Mouse (Mus musculus): Measurements from ENCODE around the gene Eipr1. TPM values are rescaled to one million over a fixed set of nuclear protein-coding genes. Genes with fewer than 3 reads are reported as not detected.

Eipr1 gene
- polyA plus RNA-seq, 1 experiment from 2014 or later, result 22.4 TPM

- Histone ChIP-seq H3K9ac (ENCODE audit: low read length) (no peak overlapping the region), H3K4me1 (replicated peaks; ENCODE audit: control insufficient read depth, insufficient read depth) (0 out of 2 replicates have a peak, but pooled peaks cover 1% of the 10 kb centered on the region), H3K4me3 (ENCODE audit: low read depth, low read length) (no peak overlapping the region), H3K27me3 (ENCODE audit: control insufficient read depth, insufficient read depth, low read length) (no peaks in the 10 kb centered on the region), H3K36me3 (ENCODE audit: control insufficient read depth, insufficient read depth, low read length) (no peaks in the 10 kb centered on the region), H3K27ac (replicated peaks) (no peak overlapping the region), H3K9me3 (ENCODE audit: control insufficient read depth, low read length) (no peaks in the 10 kb centered on the region), H3K4me2 (replicated peaks; ENCODE audit: low read depth) (no peak overlapping the region)
- TF ChIP-seq CTCF (IDR thresholded peaks at IDR 0.05; ENCODE audit: low read depth) (no peak), EP300 (optimal IDR thresholded peaks at IDR 0.05) (no peak)
- DNase-seq (ENCODE audit: low spot score) (no peak), ATAC-seq (ENCODE audit: low FRiP score, low TSS enrichment) (no peak)
- WGBS, result 32% methylated on average over 4 of the region's 4 CpGs
Observed at GRCm38 (mm10) chr12:28809756-28810337, 58.2 kb downstream of the Eipr1 start.

- H3K9ac ChIP-seq (ENCODE audit: low read length), result no peak overlapping the region
- no peak overlapping the region for H3K4me3 ChIP-seq (ENCODE audit: low read depth, low read length)
- no peak for TF ChIP-seq CTCF (IDR thresholded peaks at IDR 0.05; ENCODE audit: low read depth)
- no peak for TF ChIP-seq EP300 (optimal IDR thresholded peaks at IDR 0.05)
- no peaks in the 10 kb centered on the region for H3K27me3 ChIP-seq (ENCODE audit: control insufficient read depth, insufficient read depth, low read length)
- no peaks in the 10 kb centered on the region for H3K4me1 ChIP-seq (replicated peaks; ENCODE audit: control insufficient read depth, insufficient read depth)
- 41% methylated on average over 9 of the region's 9 CpGs for WGBS
- H3K27ac ChIP-seq (replicated peaks), result no peak overlapping the region
- DNase-seq (ENCODE audit: low spot score) (no peak), ATAC-seq (ENCODE audit: low FRiP score, low TSS enrichment) (peak; percentile 57; the same call in 1 of the 2 replicates)
- H3K9me3 ChIP-seq (ENCODE audit: control insufficient read depth, low read length), result no peaks in the 10 kb centered on the region
- H3K36me3 ChIP-seq (ENCODE audit: control insufficient read depth, insufficient read depth, low read length), result no peaks in the 10 kb centered on the region
- H3K4me2 ChIP-seq (replicated peaks; ENCODE audit: low read depth), result no peak overlapping the region
Observed at GRCm38 (mm10) chr12:28816681-28817426, 65.3 kb downstream of the Eipr1 start.

GRCm38 (mm10) chr12:28817427-28817752 is 65.8 kb downstream of the Eipr1 start:
- no peak overlapping the region for H3K4me3 ChIP-seq (ENCODE audit: low read depth, low read length)
- no peaks in the 10 kb centered on the region for H3K36me3 ChIP-seq (ENCODE audit: control insufficient read depth, insufficient read depth, low read length)
- H3K27me3 ChIP-seq (ENCODE audit: control insufficient read depth, insufficient read depth, low read length), result no peaks in the 10 kb centered on the region
- no peaks in the 10 kb centered on the region for H3K9me3 ChIP-seq (ENCODE audit: control insufficient read depth, low read length)
- DNase-seq (ENCODE audit: low spot score), result no peak
- no peaks in the 10 kb centered on the region for H3K4me1 ChIP-seq (replicated peaks; ENCODE audit: control insufficient read depth, insufficient read depth)
- H3K27ac ChIP-seq (replicated peaks), result no peak overlapping the region
- no peak for TF ChIP-seq EP300 (optimal IDR thresholded peaks at IDR 0.05)
- no peak overlapping the region for H3K9ac ChIP-seq (ENCODE audit: low read length)
- no peak; the same call in 1 of the 2 replicates for ATAC-seq (ENCODE audit: low FRiP score, low TSS enrichment)
- 21% methylated on average over 5 of the region's 5 CpGs for WGBS
- no peak overlapping the region for H3K4me2 ChIP-seq (replicated peaks; ENCODE audit: low read depth)

GRCm38 (mm10) chr12:28817891-28818290 is 66.3 kb downstream of the Eipr1 start:
- no peaks in the 10 kb centered on the region for H3K9me3 ChIP-seq (ENCODE audit: control insufficient read depth, low read length)
- no peak for TF ChIP-seq CTCF (IDR thresholded peaks at IDR 0.05; ENCODE audit: low read depth)
- TF ChIP-seq EP300 (optimal IDR thresholded peaks at IDR 0.05), result no peak
- no peak for DNase-seq (ENCODE audit: low spot score)
- H3K4me2 ChIP-seq (replicated peaks; ENCODE audit: low read depth), result no peak overlapping the region
- ATAC-seq (ENCODE audit: low FRiP score, low TSS enrichment), result no peak
- no peaks in the 10 kb centered on the region for H3K4me1 ChIP-seq (replicated peaks; ENCODE audit: control insufficient read depth, insufficient read depth)
- 47% methylated on average over 3 of the region's 3 CpGs for WGBS
- H3K36me3 ChIP-seq (ENCODE audit: control insufficient read depth, insufficient read depth, low read length), result no peaks in the 10 kb centered on the region
- H3K9ac ChIP-seq (ENCODE audit: low read length), result no peak overlapping the region
- no peak overlapping the region for H3K27ac ChIP-seq (replicated peaks)
- H3K27me3 ChIP-seq (ENCODE audit: control insufficient read depth, insufficient read depth, low read length), result no peaks in the 10 kb centered on the region
- no peak overlapping the region for H3K4me3 ChIP-seq (ENCODE audit: low read depth, low read length)

GRCm38 (mm10) chr12:28823518-28823917 is 71.9 kb downstream of the Eipr1 start:
- WGBS, result 81% methylated on average over 7 of the region's 7 CpGs
- no peak overlapping the region for H3K27ac ChIP-seq (replicated peaks)
- H3K4me3 ChIP-seq (ENCODE audit: low read depth, low read length), result no peak overlapping the region
- H3K9me3 ChIP-seq (ENCODE audit: control insufficient read depth, low read length), result no peaks in the 10 kb centered on the region
- ATAC-seq (ENCODE audit: low FRiP score, low TSS enrichment) (no peak), DNase-seq (ENCODE audit: low spot score) (no peak)
- no peaks in the 10 kb centered on the region for H3K27me3 ChIP-seq (ENCODE audit: control insufficient read depth, insufficient read depth, low read length)
- H3K36me3 ChIP-seq (ENCODE audit: control insufficient read depth, insufficient read depth, low read length), result no peaks in the 10 kb centered on the region
- TF ChIP-seq CTCF (IDR thresholded peaks at IDR 0.05; ENCODE audit: low read depth), result no peak
- no peak for TF ChIP-seq EP300 (optimal IDR thresholded peaks at IDR 0.05)
- H3K4me1 ChIP-seq (replicated peaks; ENCODE audit: control insufficient read depth, insufficient read depth), result no peaks in the 10 kb centered on the region
- no peak overlapping the region for H3K4me2 ChIP-seq (replicated peaks; ENCODE audit: low read depth)
- H3K9ac ChIP-seq (ENCODE audit: low read length), result no peak overlapping the region

GRCm38 (mm10) chr12:28829502-28829901 is 77.9 kb downstream of the Eipr1 start:
- Histone ChIP-seq H3K9ac (ENCODE audit: low read length) (no peak overlapping the region), H3K36me3 (ENCODE audit: control insufficient read depth, insufficient read depth, low read length) (no peaks in the 10 kb centered on the region), H3K4me1 (replicated peaks; ENCODE audit: control insufficient read depth, insufficient read depth) (no peaks in the 10 kb centered on the region), H3K4me3 (ENCODE audit: low read depth, low read length) (no peak overlapping the region), H3K27me3 (ENCODE audit: control insufficient read depth, insufficient read depth, low read length) (no peaks in the 10 kb centered on the region), H3K27ac (replicated peaks) (no peak overlapping the region), H3K9me3 (ENCODE audit: control insufficient read depth, low read length) (no peaks in the 10 kb centered on the region), H3K4me2 (replicated peaks; ENCODE audit: low read depth) (no peak overlapping the region)
- TF ChIP-seq CTCF (IDR thresholded peaks at IDR 0.05; ENCODE audit: low read depth), result peak; percentile 58
- TF ChIP-seq EP300 (optimal IDR thresholded peaks at IDR 0.05), result no peak
- ATAC-seq (ENCODE audit: low FRiP score, low TSS enrichment) (peak; percentile 81), DNase-seq (ENCODE audit: low spot score) (peak; percentile 36)
- WGBS, result 63% methylated on average over 3 of the region's 3 CpGs
